Mouse (Mus musculus): ENCODE data around the gene Clcnkb.

GRCm38 (mm10) chr4:141456193-141456938 is 40.6 kb upstream of the Clcnkb start:
- TF ChIP-seq CTCF (IDR thresholded peaks at IDR 0.05; ENCODE audit: low read depth) (no peak), EP300 (IDR thresholded peaks at IDR 0.05; ENCODE audit: low read depth) (no peak)

All from heart, postnatal 0 days (tissue).